28 mouse cellular contexts compared by ENCODE assay signal in genomic region chr5:129064186-129064585, GRCm38 (mm10). TPM values are rescaled to one million over a fixed set of nuclear protein-coding genes. Genes with fewer than 3 reads are reported as not detected.
DNase-seq lines count a peak whose midpoint lies in the region; ATAC-seq and TF ChIP-seq lines count a peak whose summit lies in the region.
"Had no signal": no experiment of that assay in that cellular context is flagged by ENCODE, and none has a peak within 500 bp of the region (broad histone marks: within the 10 kb centered on the region; RNA-seq: fewer than 3 reads in every experiment).

No protein-coding gene starts in this region.

- no peak for ATAC-seq in hindbrain, embryonic 16.5 days
- ATAC-seq: activated CD4-positive, CD25-positive, alpha-beta regulatory T cell, adult 4 months; inflammation-experienced regulatory T-cells, adult 6 months had no signal

- 56% methylated on average over 11 of the region's 11 CpGs for WGBS in hindbrain, embryonic 16.5 days
- WGBS in hindbrain, embryonic 10.5 days = 74% methylated on average over 11 of the region's 11 CpGs

- peak; percentile 14 for DNase-seq in embryo, embryonic 10.5 days (ENCODE audit: low spot score)
- no peak for DNase-seq in embryo, embryonic 9.5 days (ENCODE audit: extremely low spot score)
- DNase-seq in hindbrain, embryonic 10.5 days (ENCODE audit: low spot score) = no peak
- DNase-seq in A20 (ENCODE audit: low read depth, low spot score) = peak; percentile 32
- no peak for DNase-seq in frontal cortex, postnatal 14 days (ENCODE audit: low spot score in 2 of 2)
- DNase-seq: adrenal gland, adult 8-10 months; adrenal gland, postnatal 25 days; B cell, adult 2 months; cerebellum, adult 11-12 months; cerebellum, adult 8-10 months; cerebellum, postnatal 10 days; cerebellum, postnatal 36 days; forebrain, postnatal 0 days; gastrocnemius, postnatal 25 days; heart, postnatal 10 days; heart, postnatal 36 days had no signal

- H3K9ac ChIP-seq in hindbrain, embryonic 16.5 days (ENCODE audit: low read depth, low read length) = 0 out of 2 replicates have a peak overlapping the region, but pooled peaks have one; percentile 17
- H3K9ac ChIP-seq: embryonic facial prominence, embryonic 12.5 days; embryonic facial prominence, embryonic 15.5 days; heart, embryonic 15.5 days had no signal

- no peaks in the 10 kb centered on the region for H3K9me3 ChIP-seq in hindbrain, embryonic 16.5 days (ENCODE audit: control insufficient read depth, low read length)
- no peaks in the 10 kb centered on the region; the same call in 1 of the 2 replicates for H3K9me3 ChIP-seq in hindbrain, embryonic 10.5 days
- H3K9me3 ChIP-seq: embryonic facial prominence, embryonic 12.5 days; embryonic facial prominence, embryonic 15.5 days; forebrain, embryonic 12.5 days; heart, embryonic 15.5 days; hindbrain, embryonic 12.5 days had no signal

- no peaks in the 10 kb centered on the region for H3K79me2 ChIP-seq in myocyte (ENCODE audit: control insufficient read depth, insufficient read depth)

- no peak overlapping the region for H3K4me3 ChIP-seq in hindbrain, embryonic 16.5 days (ENCODE audit: low read length)
- H3K4me3 ChIP-seq in hindbrain, embryonic 10.5 days = no peak overlapping the region
- H3K4me3 ChIP-seq in myocyte = peak overlapping the region; percentile 6

- no peak for TF ChIP-seq POLR2A in myocyte (IDR thresholded peaks at IDR 0.05; ENCODE audit: insufficient read length, low read depth)

- peaks cover 11% of the 10 kb centered on the region for H3K4me1 ChIP-seq in hindbrain, embryonic 16.5 days (ENCODE audit: control insufficient read depth, insufficient read depth, low read depth, low read length)
- H3K4me1 ChIP-seq in hindbrain, embryonic 10.5 days (replicated peaks) = peaks cover 14% of the 10 kb centered on the region

- no peak overlapping the region for H3K27ac ChIP-seq in hindbrain, embryonic 16.5 days (ENCODE audit: low read depth, low read length)
- H3K27ac ChIP-seq in hindbrain, embryonic 10.5 days = no peak overlapping the region
- H3K27ac ChIP-seq: embryonic facial prominence, embryonic 12.5 days; embryonic facial prominence, embryonic 15.5 days; heart, embryonic 15.5 days; hindbrain, embryonic 12.5 days; hindbrain, postnatal 0 days had no signal

- H3K4me2 ChIP-seq in hindbrain, embryonic 16.5 days (ENCODE audit: low read length) = no peak overlapping the region
- H3K4me2 ChIP-seq in myocyte (ENCODE audit: low read depth) = no peak overlapping the region

- H3K27me3 ChIP-seq in hindbrain, embryonic 16.5 days (replicated peaks; ENCODE audit: control insufficient read depth, insufficient read depth, low read length) = peaks cover 3% of the 10 kb centered on the region; the same call in 1 of the 2 replicates
- H3K27me3 ChIP-seq in hindbrain, embryonic 10.5 days (ENCODE audit: insufficient read depth, poor library complexity, severe bottlenecking) = peaks cover 20% of the 10 kb centered on the region; the same call in 1 of the 2 replicates
- no peaks in the 10 kb centered on the region for H3K27me3 ChIP-seq in myocyte (ENCODE audit: control insufficient read depth, insufficient read depth, insufficient read length)
- H3K27me3 ChIP-seq: embryonic facial prominence, embryonic 12.5 days; embryonic facial prominence, embryonic 15.5 days had no signal

- H3ac ChIP-seq in myocyte (ENCODE audit: control insufficient read depth, insufficient read length) = no peak overlapping the region

- no peaks in the 10 kb centered on the region for H3K36me3 ChIP-seq in hindbrain, embryonic 16.5 days (ENCODE audit: control insufficient read depth, insufficient read depth, low read length)
- H3K36me3 ChIP-seq in hindbrain, embryonic 10.5 days = no peaks in the 10 kb centered on the region
- no peaks in the 10 kb centered on the region for H3K36me3 ChIP-seq in myocyte (ENCODE audit: control insufficient read depth, insufficient read depth)
- H3K36me3 ChIP-seq: embryonic facial prominence, embryonic 12.5 days; embryonic facial prominence, embryonic 15.5 days; forebrain, embryonic 12.5 days; G1E; heart, embryonic 12.5 days; heart, embryonic 15.5 days; hindbrain, embryonic 12.5 days had no signal

TF ChIP-seq in myocyte, 11 proteins besides CTCF, POLR2A, EP300 and RAD21:
- TF ChIP-seq MYOD1 (IDR thresholded peaks at IDR 0.05; ENCODE audit: control insufficient read depth in 1 of 3, insufficient read length in 2 of 3, low read depth in 2 of 3) = no peak
- TF ChIP-seq MYOG (IDR thresholded peaks at IDR 0.05; ENCODE audit: control insufficient read depth in 1 of 3, insufficient read depth in 1 of 3, insufficient read length in 2 of 3, low read depth in 2 of 3) = no peak
- TF ChIP-seq REST (IDR thresholded peaks at IDR 0.05; ENCODE audit: insufficient read depth, insufficient read length) = no peak
- no peak for TF ChIP-seq POLR2AphosphoS2 (IDR thresholded peaks at IDR 0.05; ENCODE audit: insufficient read length, low read depth)

RNA-seq across cellular contexts. Expression of gene Adgrd1, which starts 32.4 kb away (rescaled TPM):
- 0.14 and 0.21 TPM in 2 replicates for polyA plus RNA-seq in hindbrain, embryonic 16.5 days (2015; fragmentation: Nextera tagmentation; extraction: Ambion mirVana)
- polyA plus RNA-seq in hindbrain, embryonic 10.5 days (2016; fragmentation: Nextera tagmentation; extraction: Ambion mirVana) = 0.06 and 0.13 TPM in 2 replicates
- 0.48 TPM for polyA plus RNA-seq in myocyte (2012; fragmentation: generic; extraction: Trizol)
- polyA plus RNA-seq: G1E had no signal

RNA-seq across cellular contexts. Expression of gene Ran, which starts 44.3 kb away (rescaled TPM):
- 326 and 333 TPM in 2 replicates for polyA plus RNA-seq in hindbrain, embryonic 16.5 days (2015; fragmentation: Nextera tagmentation; extraction: Ambion mirVana)
- polyA plus RNA-seq in hindbrain, embryonic 10.5 days (2016; fragmentation: Nextera tagmentation; extraction: Ambion mirVana) = 886 and 980 TPM in 2 replicates
- polyA plus RNA-seq in myocyte (2012; fragmentation: generic; extraction: Trizol) = 466 TPM

RNA-seq across cellular contexts. Expression of gene Stx2, which starts 55.8 kb away (rescaled TPM):
- polyA plus RNA-seq in hindbrain, embryonic 16.5 days (2015; fragmentation: Nextera tagmentation; extraction: Ambion mirVana) = 16.1 and 17.5 TPM in 2 replicates
- polyA plus RNA-seq in hindbrain, embryonic 10.5 days (2016; fragmentation: Nextera tagmentation; extraction: Ambion mirVana) = 25.9 and 26.7 TPM in 2 replicates
- 21.1 TPM for polyA plus RNA-seq in myocyte (2012; fragmentation: generic; extraction: Trizol)

Comparison
In these comparisons a context has a peak if more than half of its experiments do, and no peak if none do; other contexts are left out.
1. DNase-seq: peak in embryo, embryonic 10.5 days (single experiment) and A20 (single experiment); none in embryo, embryonic 9.5 days (single experiment), hindbrain, embryonic 10.5 days (single experiment) and frontal cortex, postnatal 14 days (0 of 2).